Mouse (Mus musculus): ENCODE data around the gene Gns. TPM values are rescaled to one million over a fixed set of nuclear protein-coding genes. Genes with fewer than 3 reads are reported as not detected.
A peak's percentile ranks its signal among the peaks of the same experiment; 100 is the strongest.

Gene Gns
- polyA plus RNA-seq, 1 experiment: 42.6 TPM

- no peak for DNase-seq (ENCODE audit: low read depth)
- TF ChIP-seq CTCF (IDR thresholded peaks at IDR 0.05; ENCODE audit: borderline replicate concordance, extremely low read depth, insufficient read depth, insufficient read length) (no peak), POLR2A (IDR thresholded peaks at IDR 0.05; ENCODE audit: borderline replicate concordance, extremely low read depth, insufficient read depth, insufficient read length, poor library complexity, severe bottlenecking) (no peak)
These were observed 60.2 kb downstream of the Gns start for GRCm38 (mm10) chr10:121425079-121425478.

GRCm38 (mm10) chr10:121425506-121426025 is 60.7 kb downstream of the Gns start:
- TF ChIP-seq POLR2A (IDR thresholded peaks at IDR 0.05; ENCODE audit: borderline replicate concordance, extremely low read depth, insufficient read depth, insufficient read length, poor library complexity, severe bottlenecking) (no peak), CTCF (IDR thresholded peaks at IDR 0.05; ENCODE audit: borderline replicate concordance, extremely low read depth, insufficient read depth, insufficient read length) (no peak)
- DNase-seq (ENCODE audit: low read depth): no peak

GRCm38 (mm10) chr10:121426458-121427070 is 61.7 kb downstream of the Gns start:
- TF ChIP-seq CTCF (IDR thresholded peaks at IDR 0.05; ENCODE audit: borderline replicate concordance, extremely low read depth, insufficient read depth, insufficient read length) (no peak), POLR2A (IDR thresholded peaks at IDR 0.05; ENCODE audit: borderline replicate concordance, extremely low read depth, insufficient read depth, insufficient read length, poor library complexity, severe bottlenecking) (no peak)
- DNase-seq (ENCODE audit: low read depth): peak; percentile 9

- TF ChIP-seq CTCF (IDR thresholded peaks at IDR 0.05; ENCODE audit: borderline replicate concordance, extremely low read depth, insufficient read depth, insufficient read length): peak; percentile 40; the same call in 1 of the 2 replicates
- TF ChIP-seq POLR2A (IDR thresholded peaks at IDR 0.05; ENCODE audit: borderline replicate concordance, extremely low read depth, insufficient read depth, insufficient read length, poor library complexity, severe bottlenecking): no peak
- no peak for DNase-seq (ENCODE audit: low read depth)
These were observed 62.2 kb downstream of the Gns start for GRCm38 (mm10) chr10:121427136-121427535.

- no peak for TF ChIP-seq POLR2A (IDR thresholded peaks at IDR 0.05; ENCODE audit: borderline replicate concordance, extremely low read depth, insufficient read depth, insufficient read length, poor library complexity, severe bottlenecking)
- no peak for TF ChIP-seq CTCF (IDR thresholded peaks at IDR 0.05; ENCODE audit: borderline replicate concordance, extremely low read depth, insufficient read depth, insufficient read length)
- DNase-seq (ENCODE audit: low read depth): no peak
These were observed 63.3 kb downstream of the Gns start for GRCm38 (mm10) chr10:121428011-121428711.

- TF ChIP-seq POLR2A (IDR thresholded peaks at IDR 0.05; ENCODE audit: borderline replicate concordance, extremely low read depth, insufficient read depth, insufficient read length, poor library complexity, severe bottlenecking) (no peak), CTCF (IDR thresholded peaks at IDR 0.05; ENCODE audit: borderline replicate concordance, extremely low read depth, insufficient read depth, insufficient read length) (no peak)
- DNase-seq (ENCODE audit: low read depth): peak; percentile 69
These were observed 64.2 kb downstream of the Gns start for GRCm38 (mm10) chr10:121429089-121429488.

GRCm38 (mm10) chr10:121429581-121429980 is 64.7 kb downstream of the Gns start:
- DNase-seq (ENCODE audit: low read depth): peak; percentile 41
- TF ChIP-seq CTCF (IDR thresholded peaks at IDR 0.05; ENCODE audit: borderline replicate concordance, extremely low read depth, insufficient read depth, insufficient read length) (no peak), POLR2A (IDR thresholded peaks at IDR 0.05; ENCODE audit: borderline replicate concordance, extremely low read depth, insufficient read depth, insufficient read length, poor library complexity, severe bottlenecking) (no peak)

- TF ChIP-seq POLR2A (IDR thresholded peaks at IDR 0.05; ENCODE audit: borderline replicate concordance, extremely low read depth, insufficient read depth, insufficient read length, poor library complexity, severe bottlenecking): no peak
- TF ChIP-seq CTCF (IDR thresholded peaks at IDR 0.05; ENCODE audit: borderline replicate concordance, extremely low read depth, insufficient read depth, insufficient read length): no peak
- no peak for DNase-seq (ENCODE audit: low read depth)
These were observed 65.2 kb downstream of the Gns start for GRCm38 (mm10) chr10:121429981-121430682.

- DNase-seq (ENCODE audit: low read depth): no peak
- no peak for TF ChIP-seq CTCF (IDR thresholded peaks at IDR 0.05; ENCODE audit: borderline replicate concordance, extremely low read depth, insufficient read depth, insufficient read length)
- TF ChIP-seq POLR2A (IDR thresholded peaks at IDR 0.05; ENCODE audit: borderline replicate concordance, extremely low read depth, insufficient read depth, insufficient read length, poor library complexity, severe bottlenecking): no peak
These were observed 66.1 kb downstream of the Gns start for GRCm38 (mm10) chr10:121430764-121431540.

GRCm38 (mm10) chr10:121432041-121432634 is 67.2 kb downstream of the Gns start:
- TF ChIP-seq POLR2A (IDR thresholded peaks at IDR 0.05; ENCODE audit: borderline replicate concordance, extremely low read depth, insufficient read depth, insufficient read length, poor library complexity, severe bottlenecking) (no peak), CTCF (IDR thresholded peaks at IDR 0.05; ENCODE audit: borderline replicate concordance, extremely low read depth, insufficient read depth, insufficient read length) (no peak)
- peak; percentile 53 for DNase-seq (ENCODE audit: low read depth)

Data from brain, embryonic 14.5 days (tissue).